Mouse (Mus musculus) forebrain, embryonic 16.5 days (tissue): ENCODE data around the gene Usp33. TPM values are rescaled to one million over a fixed set of nuclear protein-coding genes. Genes with fewer than 3 reads are reported as not detected.
A peak's percentile ranks its signal among the peaks of the same experiment; 100 is the strongest.

Experiments
- ATAC-seq: fragments of 200-750 bp; cut with Nextera tagmentation; 2 replicates; pipeline ENCODE4 v1.8.0; 2017; ENCODE audit warnings: mild to moderate bottlenecking, moderate library complexity
- H3K27ac ChIP-seq: fragments of 300-500 bp; sonication (generic); 2 replicates; pipeline ENCODE4 v1.5.1; 2014; ENCODE audit warnings: low read length, control low read depth
- H3K27me3 ChIP-seq: fragments of 300-500 bp; sonication (generic); replicated peaks from 2 replicates; pipeline ENCODE4 v1.6.1; 2014; ENCODE audit warnings: low read length; ENCODE audit not compliant: control insufficient read depth, insufficient read depth
- H3K36me3 ChIP-seq: fragments of 300-500 bp; sonication (generic); 2 replicates; pipeline ENCODE4 v1.6.1; 2014; ENCODE audit not compliant: control insufficient read depth, insufficient read depth
- H3K4me1 ChIP-seq: fragments of 300-500 bp; sonication (generic); replicated peaks from 2 replicates; pipeline ENCODE4 v1.6.1; 2014; ENCODE audit warnings: low read length; ENCODE audit not compliant: control insufficient read depth, insufficient read depth
- H3K4me2 ChIP-seq: fragments of 300-500 bp; sonication (generic); 2 replicates; pipeline ENCODE4 v1.6.1; 2014; ENCODE audit warnings: mild to moderate bottlenecking, low read length, control low read depth
- H3K4me3 ChIP-seq: fragments of 300-500 bp; sonication (generic); replicated peaks from 2 replicates; pipeline ENCODE4 v1.5.1; 2014; ENCODE audit warnings: mild to moderate bottlenecking, low read length, control low read depth
- H3K9ac ChIP-seq: fragments of 300-500 bp; sonication (generic); replicated peaks from 2 replicates; pipeline ENCODE4 v1.6.1; 2014; ENCODE audit warnings: low read depth, low read length, control low read depth
- H3K9me3 ChIP-seq: fragments of 300-500 bp; sonication (generic); 2 replicates; pipeline ENCODE4 v1.6.1; 2016; ENCODE audit warnings: low read length; ENCODE audit not compliant: control insufficient read depth
- WGBS: fragments of 180-500 bp; shearing (Covaris S2); extraction: QIAGEN DNeasy Blood & Tissue Kit; methylation state at CpG from one replicate; pipeline ENCODE4 v1.1.7; 2014; 5-methylcytosine and 5-hydroxymethylcytosine counted together
- polyA plus RNA-seq: library from polyadenylated mRNA; unstranded; fragments of >200 nt; fragmentation: Nextera tagmentation; extraction: Ambion mirVana; gene quantifications from 2 replicates; pipeline ENCODE4 v1.2.1, GENCODE M21; 2015

Usp33 gene
- polyA plus RNA-seq, 1 experiment from 2014 or later, result 107 TPM

GRCm38 (mm10) chr3:152396988-152397314 is 50.7 kb downstream of the Usp33 start:
- Histone ChIP-seq H3K4me1 (peaks cover 22% of the 10 kb centered on the region), H3K9ac (peak overlapping the region; percentile 90), H3K36me3 (no peaks in the 10 kb centered on the region; the same call in 1 of the 2 replicates), H3K27ac (peak overlapping the region; percentile 99), H3K27me3 (no peaks in the 10 kb centered on the region), H3K4me3 (peak overlapping the region; percentile 82), H3K4me2 (peak overlapping the region; percentile 60), H3K9me3 (no peaks in the 10 kb centered on the region)
- no peak for ATAC-seq
- WGBS, result 1% methylated on average over 10 of the region's 10 CpGs

- Histone ChIP-seq H3K4me2 (peak overlapping the region; percentile 60), H3K9ac (peak overlapping the region; percentile 90), H3K27me3 (no peaks in the 10 kb centered on the region), H3K4me1 (peaks cover 22% of the 10 kb centered on the region), H3K27ac (no peak overlapping the region), H3K4me3 (peak overlapping the region; percentile 82), H3K36me3 (no peaks in the 10 kb centered on the region; the same call in 1 of the 2 replicates), H3K9me3 (no peaks in the 10 kb centered on the region)
- 62% methylated on average over 9 of the region's 9 CpGs for WGBS
- ATAC-seq, result no peak
Measured at GRCm38 (mm10) chr3:152397335-152397940, 51.2 kb downstream of the Usp33 start.

- no peak overlapping the region for H3K4me2 ChIP-seq
- H3K4me1 ChIP-seq, result peaks cover 14% of the 10 kb centered on the region
- H3K36me3 ChIP-seq, result no peaks in the 10 kb centered on the region
- H3K9ac ChIP-seq, result no peak overlapping the region
- no peak overlapping the region for H3K27ac ChIP-seq
- no peaks in the 10 kb centered on the region for H3K9me3 ChIP-seq
- WGBS, result 87% methylated on average over 5 of the region's 5 CpGs
- H3K27me3 ChIP-seq, result no peaks in the 10 kb centered on the region
- no peak overlapping the region for H3K4me3 ChIP-seq
- no peak for ATAC-seq
Measured at GRCm38 (mm10) chr3:152400441-152400840, 54.2 kb downstream of the Usp33 start.

GRCm38 (mm10) chr3:152400875-152401274 is 54.6 kb downstream of the Usp33 start:
- ATAC-seq, result no peak
- H3K4me1 ChIP-seq, result peaks cover 14% of the 10 kb centered on the region
- H3K9ac ChIP-seq, result no peak overlapping the region
- H3K27me3 ChIP-seq, result no peaks in the 10 kb centered on the region
- H3K9me3 ChIP-seq, result no peaks in the 10 kb centered on the region
- WGBS, result 91% methylated on average over 3 of the region's 3 CpGs
- no peaks in the 10 kb centered on the region for H3K36me3 ChIP-seq
- H3K4me2 ChIP-seq, result no peak overlapping the region
- no peak overlapping the region for H3K27ac ChIP-seq
- H3K4me3 ChIP-seq, result no peak overlapping the region

GRCm38 (mm10) chr3:152401964-152402670 is 55.8 kb downstream of the Usp33 start:
- H3K36me3 ChIP-seq, result no peaks in the 10 kb centered on the region
- H3K27me3 ChIP-seq, result no peaks in the 10 kb centered on the region
- H3K27ac ChIP-seq, result no peak overlapping the region
- H3K4me1 ChIP-seq, result peaks cover 13% of the 10 kb centered on the region
- H3K4me3 ChIP-seq, result no peak overlapping the region
- ATAC-seq, result peak; percentile 21; the same call in 1 of the 2 replicates
- H3K9me3 ChIP-seq, result no peaks in the 10 kb centered on the region
- H3K9ac ChIP-seq, result no peak overlapping the region
- H3K4me2 ChIP-seq, result no peak overlapping the region
- 91% methylated on average over 7 of the region's 7 CpGs for WGBS

- WGBS, result 98% methylated on average over 3 of the region's 3 CpGs
- ATAC-seq, result no peak
- peaks cover 7% of the 10 kb centered on the region for H3K4me1 ChIP-seq
Measured at GRCm38 (mm10) chr3:152402671-152403066, 56.4 kb downstream of the Usp33 start.

GRCm38 (mm10) chr3:152403827-152404226 is 57.5 kb downstream of the Usp33 start:
- no peak for ATAC-seq
- 60% methylated on average over 2 of the region's 2 CpGs for WGBS
- H3K9ac ChIP-seq, result no peak overlapping the region

More at GRCm38 (mm10) chr3:152402671-152403066, 56.4 kb downstream of the Usp33 start:
- no peaks in the 10 kb centered on the region for H3K36me3 ChIP-seq
- no peak overlapping the region for H3K4me3 ChIP-seq
- no peak overlapping the region for H3K9ac ChIP-seq
- H3K27me3 ChIP-seq, result no peaks in the 10 kb centered on the region
- no peaks in the 10 kb centered on the region for H3K9me3 ChIP-seq
- no peak overlapping the region for H3K27ac ChIP-seq
- no peak overlapping the region for H3K4me2 ChIP-seq

GRCm38 (mm10) chr3:152405420-152405819 is 59.1 kb downstream of the Usp33 start:
- ATAC-seq, result no peak
- H3K4me3 ChIP-seq, result no peak overlapping the region
- no peaks in the 10 kb centered on the region for H3K36me3 ChIP-seq
- H3K27ac ChIP-seq, result no peak overlapping the region
- no peak overlapping the region for H3K4me2 ChIP-seq
- peaks cover 3% of the 10 kb centered on the region; the same call in 1 of the 2 replicates for H3K4me1 ChIP-seq
- H3K9ac ChIP-seq, result no peak overlapping the region
- H3K27me3 ChIP-seq, result no peaks in the 10 kb centered on the region
- 83% methylated on average over 7 of the region's 7 CpGs for WGBS
- no peaks in the 10 kb centered on the region for H3K9me3 ChIP-seq

More at GRCm38 (mm10) chr3:152403827-152404226, 57.5 kb downstream of the Usp33 start:
- Histone ChIP-seq H3K4me3 (no peak overlapping the region), H3K27me3 (no peaks in the 10 kb centered on the region), H3K4me2 (no peak overlapping the region), H3K4me1 (peaks cover 3% of the 10 kb centered on the region; the same call in 1 of the 2 replicates), H3K9me3 (no peaks in the 10 kb centered on the region), H3K27ac (no peak overlapping the region), H3K36me3 (no peaks in the 10 kb centered on the region)

- Histone ChIP-seq H3K27ac (no peak overlapping the region), H3K9ac (no peak overlapping the region), H3K4me2 (no peak overlapping the region), H3K9me3 (no peaks in the 10 kb centered on the region), H3K36me3 (no peaks in the 10 kb centered on the region), H3K4me3 (no peak overlapping the region), H3K27me3 (no peaks in the 10 kb centered on the region), H3K4me1 (peaks cover 3% of the 10 kb centered on the region; the same call in 1 of the 2 replicates)
- no peak for ATAC-seq
- WGBS, result 92% methylated on average over 4 of the region's 4 CpGs
Measured at GRCm38 (mm10) chr3:152405978-152406640, 59.8 kb downstream of the Usp33 start.
